Comparison of ENCODE assay signal across 24 mouse cellular contexts in genomic region chr10:70766450-70766849, GRCm38 (mm10).
DNase-seq lines count a peak whose midpoint lies in the region; ATAC-seq lines count a peak whose summit lies in the region.
"Had no signal": no experiment of that assay in that cellular context is flagged by ENCODE, and none has a peak within 500 bp of the region (broad histone marks: within the 10 kb centered on the region; RNA-seq: fewer than 3 reads in every experiment).

No protein-coding gene starts in this region.

- intact Hi-C loops in left cerebral cortex, postnatal 10 days (cut with DNase I), result no loop called here

- no peak overlapping the region for H3K4me3 ChIP-seq in embryonic facial prominence, embryonic 14.5 days (ENCODE audit: low read depth, low read length)
- H3K4me3 ChIP-seq in embryonic facial prominence, embryonic 10.5 days, result no peak overlapping the region
- H3K4me3 ChIP-seq in intestine, embryonic 15.5 days (replicated peaks), result no peak overlapping the region
- H3K4me3 ChIP-seq: forebrain, embryonic 12.5 days; heart, adult 2 months; heart, embryonic 15.5 days; hindbrain, embryonic 15.5 days; limb, embryonic 15.5 days; liver, embryonic 15.5 days; midbrain, embryonic 13.5 days had no signal

- 68% methylated on average over 8 of the region's 8 CpGs for WGBS in embryonic facial prominence, embryonic 14.5 days
- WGBS in embryonic facial prominence, embryonic 10.5 days, result 80% methylated on average over 8 of the region's 8 CpGs
- WGBS in intestine, embryonic 15.5 days, result 62% methylated on average over 8 of the region's 8 CpGs

- no peak for ATAC-seq in embryonic facial prominence, embryonic 14.5 days (ENCODE audit: low read depth)
- no peak for ATAC-seq in activated CD4-positive, CD25-positive, alpha-beta regulatory T cell, adult 4 months
- no peak for ATAC-seq in intestine, embryonic 15.5 days
- ATAC-seq: intestine, embryonic 16.5 days; midbrain, embryonic 13.5 days had no signal

- H3K27ac ChIP-seq in embryonic facial prominence, embryonic 14.5 days (replicated peaks; ENCODE audit: low read depth, low read length), result no peak overlapping the region
- no peak overlapping the region for H3K27ac ChIP-seq in embryonic facial prominence, embryonic 10.5 days (replicated peaks)
- H3K27ac ChIP-seq in intestine, embryonic 15.5 days, result no peak overlapping the region
- H3K27ac ChIP-seq: forebrain, embryonic 12.5 days; heart, adult 2 months; heart, embryonic 15.5 days; hindbrain, embryonic 15.5 days; limb, embryonic 15.5 days; liver, embryonic 15.5 days; macrophage; midbrain, embryonic 13.5 days had no signal

- H3K36me3 ChIP-seq in embryonic facial prominence, embryonic 14.5 days (ENCODE audit: control insufficient read depth, insufficient read depth, low read length), result no peaks in the 10 kb centered on the region
- no peaks in the 10 kb centered on the region for H3K36me3 ChIP-seq in embryonic facial prominence, embryonic 10.5 days (replicated peaks)
- no peaks in the 10 kb centered on the region for H3K36me3 ChIP-seq in intestine, embryonic 15.5 days
- H3K36me3 ChIP-seq: forebrain, embryonic 12.5 days; heart, embryonic 15.5 days; hindbrain, embryonic 15.5 days; limb, embryonic 15.5 days; liver, embryonic 15.5 days; midbrain, embryonic 13.5 days had no signal

- DNase-seq in embryonic facial prominence, embryonic 14.5 days (ENCODE audit: low spot score), result peak; percentile 8
- DNase-seq in embryonic facial prominence, embryonic 10.5 days (ENCODE audit: low spot score), result no peak
- peak; percentile 48 for DNase-seq in left cerebral cortex, adult 11 months (ENCODE audit: low spot score)
- DNase-seq in left cerebral cortex, postnatal 10 days (ENCODE audit: extremely low spot score in 1 of 2, low spot score in 2 of 2), result no peak
- DNase-seq in brain, adult 2 months (ENCODE audit: low read depth, low spot score), result peak; percentile 92
- DNase-seq in embryo, embryonic 10.5 days (ENCODE audit: low spot score), result peak; percentile 30
- DNase-seq: adrenal gland, adult 2 months; B cell, adult 2 months; cerebellum, postnatal 36 days; gastrocnemius, postnatal 14 days; heart, adult 2 months; heart, postnatal 4 days; kidney, postnatal 36 days; thymus, postnatal 36 days had no signal

- no peaks in the 10 kb centered on the region for H3K4me1 ChIP-seq in embryonic facial prominence, embryonic 14.5 days (ENCODE audit: control insufficient read depth, insufficient read depth, low read length)
- H3K4me1 ChIP-seq in embryonic facial prominence, embryonic 10.5 days, result no peaks in the 10 kb centered on the region
- H3K4me1 ChIP-seq in intestine, embryonic 15.5 days (replicated peaks), result no peaks in the 10 kb centered on the region
- H3K4me1 ChIP-seq: forebrain, embryonic 12.5 days; heart, embryonic 15.5 days; limb, embryonic 15.5 days; liver, embryonic 15.5 days; midbrain, embryonic 13.5 days had no signal

- no peaks in the 10 kb centered on the region for H3K9me3 ChIP-seq in embryonic facial prominence, embryonic 14.5 days (ENCODE audit: control insufficient read depth, low read length)
- H3K9me3 ChIP-seq in embryonic facial prominence, embryonic 10.5 days, result no peaks in the 10 kb centered on the region
- H3K9me3 ChIP-seq in intestine, embryonic 15.5 days, result no peaks in the 10 kb centered on the region
- H3K9me3 ChIP-seq: forebrain, embryonic 12.5 days; heart, embryonic 15.5 days; hindbrain, embryonic 15.5 days; limb, embryonic 15.5 days; liver, embryonic 15.5 days; midbrain, embryonic 13.5 days had no signal

- H3K9ac ChIP-seq in embryonic facial prominence, embryonic 14.5 days (ENCODE audit: low read depth, low read length), result no peak overlapping the region
- no peak overlapping the region for H3K9ac ChIP-seq in intestine, embryonic 15.5 days
- H3K9ac ChIP-seq: forebrain, embryonic 12.5 days; heart, embryonic 15.5 days; hindbrain, embryonic 15.5 days; limb, embryonic 15.5 days; liver, embryonic 15.5 days; midbrain, embryonic 13.5 days had no signal

- no peak overlapping the region for H3K4me2 ChIP-seq in embryonic facial prominence, embryonic 14.5 days (ENCODE audit: low read depth, low read length)
- H3K4me2 ChIP-seq in intestine, embryonic 15.5 days (replicated peaks), result no peak overlapping the region
- H3K4me2 ChIP-seq: forebrain, embryonic 12.5 days; heart, embryonic 15.5 days; hindbrain, embryonic 15.5 days; limb, embryonic 15.5 days; liver, embryonic 15.5 days; midbrain, embryonic 13.5 days had no signal

- no peaks in the 10 kb centered on the region for H3K27me3 ChIP-seq in embryonic facial prominence, embryonic 14.5 days (replicated peaks; ENCODE audit: control insufficient read depth, insufficient read depth, low read length)
- no peaks in the 10 kb centered on the region for H3K27me3 ChIP-seq in embryonic facial prominence, embryonic 10.5 days (replicated peaks; ENCODE audit: low read depth, poor library complexity, severe bottlenecking)
- H3K27me3 ChIP-seq in intestine, embryonic 15.5 days (replicated peaks), result no peaks in the 10 kb centered on the region
- H3K27me3 ChIP-seq: forebrain, embryonic 12.5 days; heart, embryonic 15.5 days; hindbrain, embryonic 15.5 days; limb, embryonic 15.5 days; liver, embryonic 15.5 days; midbrain, embryonic 13.5 days had no signal

Comparison
In these comparisons a context has a peak if more than half of its experiments do, and no peak if none do; other contexts are left out.
1. DNase-seq: peak in embryonic facial prominence, embryonic 14.5 days (single experiment), left cerebral cortex, adult 11 months (single experiment), brain, adult 2 months (single experiment) and embryo, embryonic 10.5 days (single experiment); none in embryonic facial prominence, embryonic 10.5 days (single experiment) and left cerebral cortex, postnatal 10 days (0 of 2).